Mouse (Mus musculus) spleen, adult 2 months (tissue): ENCODE data around the gene Diexf. TPM values are rescaled to one million over a fixed set of nuclear protein-coding genes. Genes with fewer than 3 reads are reported as not detected.

ENCODE experiments used
- DNase-seq, 2 experiments: peaks; one replicate each; pipeline versions ENCODE4 v3.0.0 to v3.0.0-alpha.2; 2012 to 2021; ENCODE audit warnings: low spot score in 2 of 2, low read depth in 1 of 2
- H3K27ac ChIP-seq: fragments of 200-500 bp; 2 replicates; pipeline ENCODE4 v1.5.1; 2012; ENCODE audit warnings: low read length, inconsistent platforms; ENCODE audit not compliant: insufficient read depth
- H3K27me3 ChIP-seq: fragments of 200-500 bp; 2 replicates; pipeline ENCODE4 v1.6.1; 2012; ENCODE audit warnings: mild to moderate bottlenecking, moderate library complexity, low read length, inconsistent platforms; ENCODE audit not compliant: control insufficient read depth, insufficient read depth
- H3K36me3 ChIP-seq: fragments of 200-500 bp; 2 replicates; pipeline ENCODE4 v1.6.1; 2012; ENCODE audit warnings: mild to moderate bottlenecking, low read length, inconsistent platforms; ENCODE audit not compliant: control insufficient read depth, insufficient read depth
- H3K4me1 ChIP-seq: fragments of 200-500 bp; 2 replicates; pipeline ENCODE4 v1.6.1; 2011; ENCODE audit warnings: inconsistent platforms; ENCODE audit not compliant: control insufficient read depth, insufficient read depth, insufficient read length
- H3K4me3 ChIP-seq: fragments of 200-500 bp; 2 replicates; pipeline ENCODE4 v1.5.1; 2011; ENCODE audit warnings: mild to moderate bottlenecking, inconsistent platforms; ENCODE audit not compliant: insufficient read depth, insufficient read length; ENCODE audit errors: extremely low read depth
- CTCF ChIP-seq: fragments of 200-500 bp; IDR thresholded peaks from 2 replicates; pipeline ENCODE4 v1.5.1; 2011; ENCODE audit warnings: mild to moderate bottlenecking, inconsistent platforms; ENCODE audit not compliant: insufficient read depth, insufficient read length, insufficient replicate concordance; ENCODE audit errors: extremely low read depth
- POLR2A ChIP-seq: fragments of 200-500 bp; IDR thresholded peaks from 2 replicates; pipeline ENCODE4 v1.6.1; 2011; ENCODE audit warnings: low read depth, low read length, inconsistent platforms
- WGBS: fragments of 180-500 bp; shearing (Covaris S2); methylation state at CpG from one replicate; pipeline ENCODE4 v1.1.7; 2018; 5-methylcytosine and 5-hydroxymethylcytosine counted together
- polyA plus RNA-seq: library from polyadenylated mRNA; depleted of rRNA; stranded (reverse); fragments of >200 nt; gene quantifications from 2 replicates; pipeline ENCODE4 v1.2.3, GENCODE M21; 2012

The Diexf gene
- polyA plus RNA-seq, 1 experiment, result 17.1 TPM

- H3K27ac ChIP-seq, result no peak overlapping the region
- H3K36me3 ChIP-seq, result no peaks in the 10 kb centered on the region
- H3K4me1 ChIP-seq, result no peaks in the 10 kb centered on the region
- TF ChIP-seq CTCF, result no peak
- no peak for TF ChIP-seq POLR2A
- no peak for DNase-seq
- H3K4me3 ChIP-seq, result no peak overlapping the region
- no peaks in the 10 kb centered on the region for H3K27me3 ChIP-seq
- 89% methylated on average over 7 of the region's 7 CpGs for WGBS
Measured at GRCm38 (mm10) chr1:193141118-193141517, 11.0 kb upstream of the Diexf start.

- no peaks in the 10 kb centered on the region for H3K4me1 ChIP-seq
- no peaks in the 10 kb centered on the region for H3K36me3 ChIP-seq
- no peak overlapping the region for H3K27ac ChIP-seq
- no peaks in the 10 kb centered on the region for H3K27me3 ChIP-seq
- TF ChIP-seq POLR2A, result no peak
- no peak for TF ChIP-seq CTCF
- H3K4me3 ChIP-seq, result no peak overlapping the region
- WGBS, result 8% methylated on average over 3 of the region's 3 CpGs
- no peak for DNase-seq
Measured at GRCm38 (mm10) chr1:193138669-193139068, 8.6 kb upstream of the Diexf start.

- H3K4me1 ChIP-seq, result no peaks in the 10 kb centered on the region
- TF ChIP-seq POLR2A (no peak), CTCF (no peak)
- no peak overlapping the region for H3K4me3 ChIP-seq
- 65% methylated on average over 7 of the region's 7 CpGs for WGBS
- no peaks in the 10 kb centered on the region for H3K27me3 ChIP-seq
- no peak for DNase-seq
- no peaks in the 10 kb centered on the region for H3K36me3 ChIP-seq
- H3K27ac ChIP-seq, result no peak overlapping the region
Measured at GRCm38 (mm10) chr1:193138087-193138486, 8.0 kb upstream of the Diexf start.

GRCm38 (mm10) chr1:193133726-193134125 lies 3.7 kb upstream of the Diexf start:
- no peak overlapping the region for H3K4me3 ChIP-seq
- H3K36me3 ChIP-seq, result no peaks in the 10 kb centered on the region
- H3K27ac ChIP-seq, result no peak overlapping the region
- no peak for DNase-seq
- 94% methylated on average over 1 of the region's 1 CpGs for WGBS
- TF ChIP-seq CTCF (no peak), POLR2A (no peak)
- no peaks in the 10 kb centered on the region for H3K27me3 ChIP-seq
- peaks cover 2% of the 10 kb centered on the region; the same call in 1 of the 2 replicates for H3K4me1 ChIP-seq

- no peak overlapping the region for H3K27ac ChIP-seq
- TF ChIP-seq CTCF (no peak), POLR2A (no peak)
- peaks cover 2% of the 10 kb centered on the region; the same call in 1 of the 2 replicates for H3K4me1 ChIP-seq
- DNase-seq, result no peak
- no peaks in the 10 kb centered on the region for H3K27me3 ChIP-seq
- H3K4me3 ChIP-seq, result no peak overlapping the region
- peaks cover 5% of the 10 kb centered on the region for H3K36me3 ChIP-seq
Measured at GRCm38 (mm10) chr1:193132385-193132784, 2.3 kb upstream of the Diexf start.

GRCm38 (mm10) chr1:193131311-193131948 lies 1.4 kb upstream of the Diexf start:
- no peak for TF ChIP-seq CTCF
- TF ChIP-seq POLR2A, result no peak
- H3K36me3 ChIP-seq, result peaks cover 8% of the 10 kb centered on the region
- WGBS, result 82% methylated on average over 6 of the region's 6 CpGs
- DNase-seq, result no peak
- H3K4me3 ChIP-seq, result no peak overlapping the region
- no peaks in the 10 kb centered on the region for H3K27me3 ChIP-seq
- peaks cover 2% of the 10 kb centered on the region; the same call in 1 of the 2 replicates for H3K4me1 ChIP-seq
- H3K27ac ChIP-seq, result no peak overlapping the region

GRCm38 (mm10) chr1:193130839-193131238 lies 767 bp upstream of the Diexf start:
- no peaks in the 10 kb centered on the region for H3K27me3 ChIP-seq
- no peak overlapping the region for H3K4me3 ChIP-seq
- WGBS, result 78% methylated on average over 8 of the region's 8 CpGs
- no peak for TF ChIP-seq CTCF
- peaks cover 2% of the 10 kb centered on the region; the same call in 1 of the 2 replicates for H3K4me1 ChIP-seq
- peaks cover 8% of the 10 kb centered on the region for H3K36me3 ChIP-seq
- H3K27ac ChIP-seq, result no peak overlapping the region
- DNase-seq, result no peak
